Mouse (Mus musculus) bone marrow, adult 2 months (tissue): Measurements from ENCODE around the gene Mat2b. TPM values are rescaled to one million over a fixed set of nuclear protein-coding genes. Genes with fewer than 3 reads are reported as not detected.
A peak's percentile ranks its signal among the peaks of the same experiment; 100 is the strongest.

ENCODE experiments used
- H3K27ac ChIP-seq: fragments of 200-500 bp; 2 replicates; pipeline ENCODE4 v1.5.1; 2012; ENCODE audit warnings: low read depth, mild to moderate bottlenecking, control low read depth, inconsistent platforms, low read length; ENCODE audit not compliant: control insufficient read depth, poor library complexity, insufficient read depth
- H3K4me1 ChIP-seq: fragments of 200-500 bp; 2 replicates; pipeline ENCODE4 v1.6.1; 2011; ENCODE audit warnings: low read length; ENCODE audit not compliant: control insufficient read depth, insufficient read depth
- H3K4me3 ChIP-seq: fragments of 200-500 bp; replicated peaks from 2 replicates; pipeline ENCODE3; 2011; ENCODE audit warnings: mild to moderate bottlenecking, low read depth, low read length, control low read depth; ENCODE audit not compliant: control insufficient read depth
- CTCF ChIP-seq: fragments of 200-500 bp; IDR thresholded peaks from 2 replicates; pipeline ENCODE4 v1.5.1; 2011; ENCODE audit warnings: low read length, control low read depth; ENCODE audit not compliant: control insufficient read depth, insufficient read depth
- POLR2A ChIP-seq: fragments of 200-500 bp; IDR thresholded peaks from 2 replicates; pipeline ENCODE4 v1.6.1; 2011; ENCODE audit warnings: low read depth, mild to moderate bottlenecking, control low read depth, low read length, borderline replicate concordance; ENCODE audit not compliant: control insufficient read depth
- WGBS: fragments of 180-500 bp; shearing (Covaris S2); methylation state at CpG from one replicate; pipeline ENCODE4 v1.1.7; 2018; 5-methylcytosine and 5-hydroxymethylcytosine counted together
- polyA plus RNA-seq: library from polyadenylated mRNA; stranded (reverse); fragments of >200 nt; gene quantifications from 2 replicates; pipeline ENCODE4 v1.2.4, GENCODE M21; 2011; ENCODE audit warnings: low replicate concordance; ENCODE audit not compliant: missing spikeins, insufficient read depth, insufficient read length

The Mat2b gene
- 28.4 and 34.2 TPM in 2 replicates for polyA plus RNA-seq

GRCm38 (mm10) chr11:40695103-40695502 is at the start of gene Mat2b:
Gene Mat2b (minus strand): TSS chr11:40695203.
- TF ChIP-seq CTCF (no peak), POLR2A (no peak)
- WGBS, result 58% methylated on average over 9 of the region's 9 CpGs
- peaks cover 6% of the 10 kb centered on the region for H3K4me1 ChIP-seq
- H3K27ac ChIP-seq, result peak within 1 kb of the TSS; percentile 85
- H3K4me3 ChIP-seq, result peak within 1 kb of the TSS; percentile 73

GRCm38 (mm10) chr11:40744348-40744747 is 49.3 kb upstream of the Mat2b start:
- WGBS, result 74% methylated on average over 3 of the region's 3 CpGs

GRCm38 (mm10) chr11:40741605-40742262 is 46.7 kb upstream of the Mat2b start:
- Histone ChIP-seq H3K4me1 (no peaks in the 10 kb centered on the region), H3K4me3 (no peak overlapping the region), H3K27ac (no peak overlapping the region)
- TF ChIP-seq POLR2A, result no peak
- TF ChIP-seq CTCF, result no peak
- WGBS, result 84% methylated on average over 12 of the region's 12 CpGs

More at GRCm38 (mm10) chr11:40744348-40744747, 49.3 kb upstream of the Mat2b start:
- Histone ChIP-seq H3K4me3 (no peak overlapping the region), H3K27ac (no peak overlapping the region), H3K4me1 (no peaks in the 10 kb centered on the region)
- TF ChIP-seq CTCF, result no peak

- 89% methylated on average over 3 of the region's 3 CpGs for WGBS
- H3K4me1 ChIP-seq, result no peaks in the 10 kb centered on the region
- no peak for TF ChIP-seq CTCF
- no peak for TF ChIP-seq POLR2A
These were observed 42.4 kb upstream of the Mat2b start for GRCm38 (mm10) chr11:40737369-40737768.

GRCm38 (mm10) chr11:40734251-40734752 is 39.3 kb upstream of the Mat2b start:
- H3K4me3 ChIP-seq, result peak overlapping the region; percentile 97
- H3K4me1 ChIP-seq, result no peaks in the 10 kb centered on the region
- no peak for TF ChIP-seq CTCF
- TF ChIP-seq POLR2A, result no peak
- H3K27ac ChIP-seq, result 0 out of 2 replicates have a peak overlapping the region, but pooled peaks have one; percentile 38
- WGBS, result 2% methylated on average over 11 of the region's 11 CpGs

More at GRCm38 (mm10) chr11:40737369-40737768, 42.4 kb upstream of the Mat2b start:
- H3K27ac ChIP-seq, result no peak overlapping the region
- no peak overlapping the region for H3K4me3 ChIP-seq

GRCm38 (mm10) chr11:40733339-40734174 is 38.6 kb upstream of the Mat2b start, which contains the start of the genes Hmmr and Nudcd2:
Gene Hmmr (minus strand): TSS chr11:40733422.
Gene Nudcd2 (plus strand): TSS chr11:40733667.
- WGBS, result under 1% methylated on average over 52 of the region's 52 CpGs
- Histone ChIP-seq H3K4me3 (peak within 1 kb of the TSS; percentile 97), H3K27ac (peak within 1 kb of the TSS; percentile 58), H3K4me1 (no peaks in the 10 kb centered on the region)
- TF ChIP-seq CTCF, result no peak
- no peak; the same call in 1 of the 2 replicates for TF ChIP-seq POLR2A

- no peaks in the 10 kb centered on the region for H3K4me1 ChIP-seq
- under 1% methylated on average over 14 of the region's 14 CpGs for WGBS
- peak overlapping the region; percentile 68 for H3K4me3 ChIP-seq
- peak overlapping the region; percentile 58; the same call in 1 of the 2 replicates for H3K27ac ChIP-seq
- TF ChIP-seq CTCF, result no peak
- TF ChIP-seq POLR2A, result no peak
These were observed 38.0 kb upstream of the Mat2b start for GRCm38 (mm10) chr11:40732997-40733338.

- Histone ChIP-seq H3K4me1 (no peaks in the 10 kb centered on the region), H3K4me3 (no peak overlapping the region), H3K27ac (no peak overlapping the region)
- TF ChIP-seq CTCF (no peak), POLR2A (no peak)
These were observed 23.3 kb upstream of the Mat2b start for GRCm38 (mm10) chr11:40718324-40718723.
